Mouse (Mus musculus) hindbrain, embryonic 16.5 days (tissue): ENCODE measurements at regions not wholly inside any gene's neighbourhood (a gene's known extent, or its start where the extent isn't known, plus 50 kb on each side); places are given as distances from the start of the nearest gene placed in this dataset.

Experiments used
- ATAC-seq: fragments of 200-750 bp; cut with Nextera tagmentation; 2 replicates; pipeline ENCODE4 v1.8.0; 2017; ENCODE audit warnings: moderate TSS enrichment, moderate library complexity
- H3K27ac ChIP-seq: fragments of 300-500 bp; sonication (generic); 2 replicates; pipeline ENCODE4 v1.5.1; 2014; ENCODE audit warnings: low read depth, mild to moderate bottlenecking, control low read depth, low read length, moderate library complexity
- H3K27me3 ChIP-seq: fragments of 300-500 bp; sonication (generic); replicated peaks from 2 replicates; pipeline ENCODE4 v1.6.1; 2014; ENCODE audit warnings: low read length; ENCODE audit not compliant: control insufficient read depth, insufficient read depth
- H3K36me3 ChIP-seq: fragments of 300-500 bp; sonication (generic); 2 replicates; pipeline ENCODE4 v1.6.1; 2014; ENCODE audit warnings: mild to moderate bottlenecking, low read length, moderate library complexity, mixed read lengths; ENCODE audit not compliant: control insufficient read depth, insufficient read depth
- H3K4me1 ChIP-seq: fragments of 300-500 bp; sonication (generic); 2 replicates; pipeline ENCODE4 v1.6.1; 2014; ENCODE audit warnings: low read depth, low read length; ENCODE audit not compliant: control insufficient read depth, insufficient read depth
- H3K4me2 ChIP-seq: fragments of 300-500 bp; sonication (generic); 2 replicates; pipeline ENCODE4 v1.6.1; 2014; ENCODE audit warnings: mild to moderate bottlenecking, low read length, control low read depth, moderate library complexity
- H3K4me3 ChIP-seq: fragments of 300-500 bp; sonication (generic); 2 replicates; pipeline ENCODE4 v1.5.1; 2014; ENCODE audit warnings: mild to moderate bottlenecking, low read length, control low read depth, moderate library complexity
- H3K9ac ChIP-seq: fragments of 300-500 bp; sonication (generic); 2 replicates; pipeline ENCODE4 v1.6.1; 2014; ENCODE audit warnings: low read depth, mild to moderate bottlenecking, control low read depth, low read length, moderate library complexity
- H3K9me3 ChIP-seq: fragments of 300-500 bp; sonication (generic); 2 replicates; pipeline ENCODE4 v1.6.1; 2014; ENCODE audit warnings: mild to moderate bottlenecking, low read length, moderate library complexity; ENCODE audit not compliant: control insufficient read depth
- WGBS: fragments of 180-500 bp; shearing (Covaris S2); extraction: QIAGEN DNeasy Blood & Tissue Kit; methylation state at CpG from one replicate; pipeline ENCODE4 v1.1.7; 2014; 5-methylcytosine and 5-hydroxymethylcytosine counted together

GRCm38 (mm10) chr12:54398080-54398479 lies 194.4 kb upstream of the Egln3 start:
- H3K4me3 ChIP-seq: no peak overlapping the region
- no peaks in the 10 kb centered on the region for H3K36me3 ChIP-seq
- ATAC-seq: no peak
- H3K27me3 ChIP-seq: no peaks in the 10 kb centered on the region
- H3K9ac ChIP-seq: no peak overlapping the region
- H3K4me2 ChIP-seq: no peak overlapping the region
- no peaks in the 10 kb centered on the region for H3K9me3 ChIP-seq
- no peaks in the 10 kb centered on the region for H3K4me1 ChIP-seq
- no peak overlapping the region for H3K27ac ChIP-seq
- 77% methylated on average over 6 of the region's 6 CpGs for WGBS

GRCm38 (mm10) chr12:54396952-54397351 lies 193.3 kb upstream of the Egln3 start:
- Histone ChIP-seq H3K4me2 (no peak overlapping the region), H3K9me3 (no peaks in the 10 kb centered on the region), H3K9ac (no peak overlapping the region), H3K27ac (no peak overlapping the region), H3K4me3 (no peak overlapping the region), H3K36me3 (no peaks in the 10 kb centered on the region), H3K27me3 (no peaks in the 10 kb centered on the region), H3K4me1 (no peaks in the 10 kb centered on the region)
- ATAC-seq: no peak

- H3K9ac ChIP-seq: no peak overlapping the region
- H3K27ac ChIP-seq: no peak overlapping the region
- H3K4me1 ChIP-seq: no peaks in the 10 kb centered on the region
- no peaks in the 10 kb centered on the region for H3K27me3 ChIP-seq
- no peaks in the 10 kb centered on the region for H3K36me3 ChIP-seq
- 78% methylated on average over 5 of the region's 5 CpGs for WGBS
- no peak for ATAC-seq
- H3K9me3 ChIP-seq: no peaks in the 10 kb centered on the region
- H3K4me2 ChIP-seq: no peak overlapping the region
- no peak overlapping the region for H3K4me3 ChIP-seq
Observed at GRCm38 (mm10) chr12:54396341-54396740, 192.7 kb upstream of the Egln3 start.

GRCm38 (mm10) chr12:54385401-54385800 lies 181.7 kb upstream of the Egln3 start:
- 51% methylated on average over 4 of the region's 4 CpGs for WGBS
- Histone ChIP-seq H3K9me3 (no peaks in the 10 kb centered on the region), H3K27me3 (no peaks in the 10 kb centered on the region), H3K4me3 (no peak overlapping the region), H3K4me1 (no peaks in the 10 kb centered on the region), H3K27ac (no peak overlapping the region), H3K4me2 (no peak overlapping the region), H3K36me3 (no peaks in the 10 kb centered on the region), H3K9ac (no peak overlapping the region)
- no peak for ATAC-seq

GRCm38 (mm10) chr12:54384116-54384515 lies 180.5 kb upstream of the Egln3 start:
- Histone ChIP-seq H3K9me3 (no peaks in the 10 kb centered on the region), H3K4me1 (no peaks in the 10 kb centered on the region), H3K4me2 (no peak overlapping the region), H3K36me3 (no peaks in the 10 kb centered on the region), H3K27ac (no peak overlapping the region), H3K27me3 (no peaks in the 10 kb centered on the region), H3K4me3 (no peak overlapping the region), H3K9ac (no peak overlapping the region)
- 66% methylated on average over 3 of the region's 3 CpGs for WGBS
- ATAC-seq: no peak

- no peaks in the 10 kb centered on the region for H3K4me1 ChIP-seq
- 80% methylated on average over 2 of the region's 2 CpGs for WGBS
- no peak for ATAC-seq
Observed at GRCm38 (mm10) chr12:54382965-54383364, 179.3 kb upstream of the Egln3 start.

GRCm38 (mm10) chr12:54382061-54382460 lies 178.4 kb upstream of the Egln3 start:
- Histone ChIP-seq H3K27ac (no peak overlapping the region), H3K27me3 (no peaks in the 10 kb centered on the region), H3K4me3 (no peak overlapping the region), H3K9ac (no peak overlapping the region), H3K4me2 (no peak overlapping the region), H3K4me1 (no peaks in the 10 kb centered on the region), H3K9me3 (no peaks in the 10 kb centered on the region), H3K36me3 (no peaks in the 10 kb centered on the region)
- ATAC-seq: no peak
- WGBS: 92% methylated on average over 6 of the region's 6 CpGs

More at GRCm38 (mm10) chr12:54382965-54383364, 179.3 kb upstream of the Egln3 start:
- no peak overlapping the region for H3K4me2 ChIP-seq
- H3K36me3 ChIP-seq: no peaks in the 10 kb centered on the region
- no peak overlapping the region for H3K4me3 ChIP-seq
- no peak overlapping the region for H3K27ac ChIP-seq
- no peaks in the 10 kb centered on the region for H3K27me3 ChIP-seq
- H3K9me3 ChIP-seq: no peaks in the 10 kb centered on the region
- no peak overlapping the region for H3K9ac ChIP-seq

GRCm38 (mm10) chr12:54380322-54380721 lies 176.7 kb upstream of the Egln3 start:
- WGBS: 93% methylated on average over 5 of the region's 5 CpGs
- Histone ChIP-seq H3K9ac (no peak overlapping the region), H3K27ac (no peak overlapping the region), H3K9me3 (no peaks in the 10 kb centered on the region), H3K27me3 (no peaks in the 10 kb centered on the region), H3K4me1 (no peaks in the 10 kb centered on the region), H3K4me3 (no peak overlapping the region), H3K36me3 (no peaks in the 10 kb centered on the region), H3K4me2 (no peak overlapping the region)
- ATAC-seq: no peak

- Histone ChIP-seq H3K9ac (no peak overlapping the region), H3K27ac (no peak overlapping the region), H3K36me3 (no peaks in the 10 kb centered on the region), H3K4me2 (no peak overlapping the region), H3K4me1 (no peaks in the 10 kb centered on the region), H3K27me3 (no peaks in the 10 kb centered on the region), H3K4me3 (no peak overlapping the region), H3K9me3 (no peaks in the 10 kb centered on the region)
- WGBS: 90% methylated on average over 2 of the region's 2 CpGs
- ATAC-seq: no peak
Observed at GRCm38 (mm10) chr12:54378576-54378975, 174.9 kb upstream of the Egln3 start.

GRCm38 (mm10) chr12:54374060-54374459 lies 170.4 kb upstream of the Egln3 start:
- H3K27me3 ChIP-seq: no peaks in the 10 kb centered on the region
- H3K36me3 ChIP-seq: no peaks in the 10 kb centered on the region
- no peak overlapping the region for H3K27ac ChIP-seq
- H3K9ac ChIP-seq: no peak overlapping the region
- no peak for ATAC-seq
- H3K4me2 ChIP-seq: no peak overlapping the region
- H3K4me1 ChIP-seq: no peaks in the 10 kb centered on the region
- no peak overlapping the region for H3K4me3 ChIP-seq
- no peaks in the 10 kb centered on the region for H3K9me3 ChIP-seq
- 79% methylated on average over 4 of the region's 4 CpGs for WGBS
